Mouse (Mus musculus) stomach, embryonic 14.5 days (tissue): ENCODE measurements around the gene Fam129a. TPM values are rescaled to one million over a fixed set of nuclear protein-coding genes. Genes with fewer than 3 reads are reported as not detected.

Experiments used
- ATAC-seq: fragments of 200-750 bp; cut with Nextera tagmentation; 2 replicates; pipeline ENCODE4 v1.8.0; 2017; ENCODE audit warnings: low read depth, moderate TSS enrichment; ENCODE audit not compliant: insufficient number of reproducible peaks, insufficient read depth, low FRiP score
- H3K27ac ChIP-seq: fragments of 300-500 bp; sonication (generic); 2 replicates; pipeline ENCODE4 v1.5.1; 2014; ENCODE audit warnings: mild to moderate bottlenecking, low read length, moderate library complexity, mixed read lengths
- H3K27me3 ChIP-seq: fragments of 300-500 bp; sonication (generic); 2 replicates; pipeline ENCODE4 v1.6.1; 2014; ENCODE audit warnings: low read length, control low read depth, mixed read lengths; ENCODE audit not compliant: control insufficient read depth, insufficient read depth
- H3K36me3 ChIP-seq: fragments of 300-500 bp; sonication (generic); 2 replicates; pipeline ENCODE4 v1.6.1; 2014; ENCODE audit warnings: mild to moderate bottlenecking, control low read depth, low read length, moderate library complexity, mixed read lengths; ENCODE audit not compliant: control insufficient read depth, insufficient read depth
- H3K4me1 ChIP-seq: fragments of 300-500 bp; sonication (generic); 2 replicates; pipeline ENCODE4 v1.6.1; 2014; ENCODE audit warnings: low read length, control low read depth, mixed read lengths; ENCODE audit not compliant: control insufficient read depth, insufficient read depth
- H3K4me2 ChIP-seq: fragments of 300-500 bp; sonication (generic); replicated peaks from 2 replicates; pipeline ENCODE4 v1.6.1; 2014; ENCODE audit warnings: low read depth, low read length, control low read depth
- H3K4me3 ChIP-seq: fragments of 300-500 bp; sonication (generic); 2 replicates; pipeline ENCODE4 v1.5.1; 2014; ENCODE audit warnings: low read depth, low read length, control low read depth
- H3K9ac ChIP-seq: fragments of 300-500 bp; sonication (generic); replicated peaks from 2 replicates; pipeline ENCODE4 v1.6.1; 2014; ENCODE audit warnings: low read depth, mild to moderate bottlenecking, control low read depth, low read length, moderate library complexity, mixed read lengths
- H3K9me3 ChIP-seq: fragments of 300-500 bp; sonication (generic); 2 replicates; pipeline ENCODE4 v1.6.1; 2016; ENCODE audit warnings: low read depth, low read length, control low read depth; ENCODE audit not compliant: control insufficient read depth
- WGBS: fragments of 180-500 bp; shearing (Covaris S2); extraction: QIAGEN DNeasy Blood & Tissue Kit; methylation state at CpG from one replicate; pipeline ENCODE4 v1.1.7; 2014; 5-methylcytosine and 5-hydroxymethylcytosine counted together
- polyA plus RNA-seq: library from polyadenylated mRNA; unstranded; fragments of >200 nt; fragmentation: Nextera tagmentation; extraction: Ambion mirVana; gene quantifications from 2 replicates; pipeline ENCODE4 v1.2.1, GENCODE M21; 2014

Fam129a gene
- polyA plus RNA-seq, 1 experiment from 2014 or later = 9.0 TPM

DNA sequence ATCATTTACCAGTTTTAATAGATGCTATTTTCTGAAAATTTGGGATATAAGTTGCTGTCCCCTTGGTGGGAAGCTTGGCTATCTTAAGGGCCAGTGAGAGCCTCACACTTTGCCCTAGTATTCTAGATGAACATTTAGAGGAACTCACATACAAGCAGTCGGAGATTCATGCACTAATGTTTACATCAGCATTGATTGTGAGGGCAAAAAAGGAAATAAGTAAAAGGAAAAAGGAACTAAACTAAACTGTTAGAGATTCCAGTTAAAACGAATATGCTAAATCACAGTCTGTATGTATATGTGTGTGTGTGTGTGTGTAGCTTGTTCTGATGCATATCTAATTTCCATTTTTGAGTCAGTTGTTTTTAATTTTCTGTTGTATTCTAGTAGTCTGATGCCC is 54.7 kb downstream of the Fam129a start:
- no peak for ATAC-seq
- peaks cover 18% of the 10 kb centered on the region; the same call in 1 of the 2 replicates for H3K4me1 ChIP-seq
- H3K36me3 ChIP-seq = no peaks in the 10 kb centered on the region
- H3K9me3 ChIP-seq = no peaks in the 10 kb centered on the region
- 60% methylated on average over 2 of the region's 2 CpGs for WGBS
- no peak overlapping the region for H3K4me2 ChIP-seq
- no peak overlapping the region for H3K9ac ChIP-seq
- H3K27me3 ChIP-seq = no peaks in the 10 kb centered on the region
- H3K4me3 ChIP-seq = no peak overlapping the region
- no peak overlapping the region for H3K27ac ChIP-seq

DNA sequence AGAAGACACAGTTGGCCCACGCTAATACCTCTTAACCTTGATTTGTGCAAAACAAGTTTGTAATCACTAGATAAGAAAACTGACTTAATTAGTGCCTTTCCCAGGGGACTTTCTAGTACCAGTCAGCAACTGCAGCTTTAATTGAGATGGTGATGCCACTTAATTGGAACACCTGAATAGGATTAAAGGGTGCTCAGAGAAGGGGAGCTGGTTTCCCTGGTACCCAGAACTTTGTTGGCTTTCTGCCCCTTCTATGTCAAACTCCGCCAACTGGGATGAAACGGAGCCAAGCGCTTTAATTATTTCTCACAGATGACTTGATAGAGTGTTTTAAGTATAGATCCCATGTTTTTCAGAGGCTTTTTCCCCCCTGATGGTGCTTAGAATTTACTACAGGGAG is 55.6 kb downstream of the Fam129a start:
- Histone ChIP-seq H3K4me1 (peaks cover 20% of the 10 kb centered on the region; the same call in 1 of the 2 replicates), H3K4me3 (no peak overlapping the region), H3K27me3 (no peaks in the 10 kb centered on the region), H3K9ac (no peak overlapping the region), H3K36me3 (no peaks in the 10 kb centered on the region), H3K9me3 (no peaks in the 10 kb centered on the region), H3K27ac (no peak overlapping the region), H3K4me2 (no peak overlapping the region)
- WGBS = 79% methylated on average over 4 of the region's 4 CpGs
- no peak for ATAC-seq

DNA sequence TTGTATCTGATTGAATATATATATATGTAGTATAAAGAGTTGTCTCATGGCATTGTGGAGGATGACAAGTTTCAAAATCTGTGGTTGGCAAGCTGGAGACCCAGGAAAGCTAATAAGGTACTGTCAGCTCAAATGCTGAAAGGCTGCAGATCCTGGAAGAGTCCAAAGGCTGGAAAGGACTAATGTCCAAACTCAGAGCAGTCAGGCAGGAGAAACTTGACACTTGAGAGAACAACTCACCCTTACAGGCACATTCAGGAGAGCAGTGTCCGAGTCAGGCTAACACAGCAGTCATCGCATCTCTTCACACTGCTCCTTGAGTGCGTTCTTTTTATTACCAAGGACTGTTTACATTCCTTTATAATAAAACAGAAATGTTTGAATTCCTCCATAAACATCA is 56.2 kb downstream of the Fam129a start:
- H3K9ac ChIP-seq = no peak overlapping the region
- no peak overlapping the region for H3K27ac ChIP-seq
- H3K36me3 ChIP-seq = no peaks in the 10 kb centered on the region
- H3K9me3 ChIP-seq = no peaks in the 10 kb centered on the region
- no peak for ATAC-seq
- H3K4me1 ChIP-seq = peaks cover 23% of the 10 kb centered on the region; the same call in 1 of the 2 replicates
- WGBS = 27% methylated on average over 3 of the region's 3 CpGs
- H3K27me3 ChIP-seq = no peaks in the 10 kb centered on the region
- H3K4me2 ChIP-seq = no peak overlapping the region
- no peak overlapping the region for H3K4me3 ChIP-seq

DNA sequence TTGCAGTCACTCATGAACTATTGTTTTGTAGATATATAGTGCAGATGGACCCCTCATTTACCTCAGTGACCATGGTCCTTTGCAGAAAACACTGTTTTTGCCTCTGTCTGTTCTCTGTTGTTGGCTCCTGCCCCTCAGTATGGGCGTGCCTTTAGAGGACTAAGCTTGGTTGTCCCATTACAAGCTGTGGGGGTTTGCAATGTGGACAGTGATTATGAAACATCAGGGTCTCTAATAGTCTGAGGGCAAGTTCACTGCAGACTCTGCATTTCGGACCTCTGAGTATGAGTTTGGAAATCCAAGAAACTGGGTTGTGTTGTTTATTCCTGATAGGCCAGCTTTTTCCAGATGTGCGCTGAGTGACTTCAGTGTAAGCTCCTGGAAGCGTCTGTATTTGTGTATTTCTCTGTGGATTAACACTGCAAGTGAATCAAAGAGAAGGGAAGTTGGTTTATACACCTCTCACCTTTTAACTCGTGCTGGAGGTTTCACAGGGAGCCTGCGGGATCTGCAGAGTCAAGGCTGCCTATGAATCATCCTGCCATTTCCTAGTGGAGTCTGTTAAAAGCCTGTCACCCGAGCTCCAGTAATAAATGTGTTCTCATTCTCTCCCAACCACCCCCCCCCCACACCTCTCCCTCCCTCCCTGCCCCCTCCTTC is 58.7 kb downstream of the Fam129a start:
- H3K27ac ChIP-seq = peak overlapping the region; percentile 67; the same call in 1 of the 2 replicates
- no peak overlapping the region for H3K4me3 ChIP-seq
- ATAC-seq = no peak; the same call in 1 of the 2 replicates

DNA sequence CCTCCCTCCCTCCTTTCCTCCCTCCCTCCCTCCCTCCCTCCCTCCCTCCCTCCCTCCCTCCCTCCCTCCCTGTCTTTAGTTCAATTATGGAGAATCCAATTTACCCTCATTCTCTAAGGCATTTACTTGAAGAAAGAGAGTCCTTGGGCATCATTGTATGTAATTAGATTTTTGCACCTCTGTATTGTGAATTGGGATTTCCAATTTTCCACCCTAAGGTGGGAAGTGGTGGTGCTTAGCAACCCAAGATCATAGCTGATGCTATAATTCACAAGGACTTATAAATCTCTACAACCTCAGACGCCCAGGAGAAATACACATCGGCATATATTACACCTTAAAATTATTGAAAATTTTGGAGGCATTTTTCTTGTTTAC is 59.3 kb downstream of the Fam129a start:
- WGBS = 54% methylated on average over 2 of the region's 2 CpGs
- H3K9me3 ChIP-seq = no peaks in the 10 kb centered on the region
- no peak overlapping the region for H3K9ac ChIP-seq
- H3K4me3 ChIP-seq = no peak overlapping the region
- H3K36me3 ChIP-seq = no peaks in the 10 kb centered on the region
- H3K27ac ChIP-seq = no peak overlapping the region
- ATAC-seq = no peak
- H3K4me2 ChIP-seq = no peak overlapping the region
- peaks cover 23% of the 10 kb centered on the region; the same call in 1 of the 2 replicates for H3K4me1 ChIP-seq
- no peaks in the 10 kb centered on the region for H3K27me3 ChIP-seq

More for the DNA sequence above, 58.7 kb downstream of the Fam129a start:
- Histone ChIP-seq H3K27me3 (no peaks in the 10 kb centered on the region), H3K4me2 (no peak overlapping the region), H3K9me3 (no peaks in the 10 kb centered on the region), H3K36me3 (no peaks in the 10 kb centered on the region), H3K4me1 (peaks cover 23% of the 10 kb centered on the region; the same call in 1 of the 2 replicates), H3K9ac (no peak overlapping the region)
- WGBS = 14% methylated on average over 7 of the region's 7 CpGs

DNA sequence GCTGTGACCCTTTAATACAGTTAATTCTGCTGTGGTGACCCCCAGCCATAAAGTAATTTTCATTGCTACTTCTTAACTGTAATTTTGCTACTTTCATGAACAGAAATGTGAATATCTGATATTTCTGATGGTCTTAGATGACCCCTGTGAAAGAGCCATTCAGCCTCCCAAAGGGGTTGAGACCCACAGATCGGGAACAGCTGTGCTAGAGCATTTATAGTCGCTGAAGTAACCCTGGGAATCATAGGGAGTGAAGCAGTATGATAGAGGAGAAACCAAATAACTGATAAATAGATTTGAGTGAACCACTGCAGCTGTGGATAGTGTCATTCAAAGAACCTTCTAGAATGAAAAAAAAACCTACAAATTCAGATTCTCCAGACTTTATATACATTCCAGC is 60.1 kb downstream of the Fam129a start:
- no peaks in the 10 kb centered on the region for H3K36me3 ChIP-seq
- 13% methylated on average over 2 of the region's 2 CpGs for WGBS
- H3K9ac ChIP-seq = no peak overlapping the region
- no peaks in the 10 kb centered on the region for H3K9me3 ChIP-seq
- ATAC-seq = no peak
- H3K4me2 ChIP-seq = no peak overlapping the region
- H3K4me3 ChIP-seq = no peak overlapping the region
- peak overlapping the region; percentile 12; the same call in 1 of the 2 replicates for H3K27ac ChIP-seq
- H3K27me3 ChIP-seq = no peaks in the 10 kb centered on the region
- peaks cover 20% of the 10 kb centered on the region; the same call in 1 of the 2 replicates for H3K4me1 ChIP-seq

DNA sequence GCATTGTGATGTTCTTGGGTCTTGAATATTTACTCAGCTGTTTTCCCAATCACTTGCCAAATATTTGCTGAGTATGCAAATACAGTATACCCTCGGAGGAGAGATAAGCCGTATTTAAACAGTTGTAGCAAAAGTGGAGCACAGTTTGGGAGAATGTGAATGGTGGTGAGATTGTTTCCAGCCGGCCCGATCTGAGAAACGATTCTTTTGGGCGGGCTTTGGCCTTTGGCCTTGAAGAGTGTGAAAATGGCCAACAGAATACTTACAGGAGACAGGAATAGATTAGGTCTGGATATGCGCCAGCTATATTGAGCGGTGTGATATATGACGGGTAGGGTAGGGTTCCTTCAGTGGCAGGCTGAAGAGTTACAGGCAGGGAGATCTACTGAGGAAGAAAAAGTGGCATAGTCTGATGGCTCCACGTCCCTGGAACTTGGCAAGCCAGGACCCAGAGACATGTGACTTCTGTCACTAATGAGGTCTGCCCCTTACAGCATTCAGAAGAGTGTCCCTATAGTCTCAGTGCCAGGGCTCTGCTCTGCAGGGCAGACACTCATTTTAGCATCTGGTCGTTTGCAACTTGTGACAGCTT is 60.8 kb downstream of the Fam129a start:
- H3K27me3 ChIP-seq = no peaks in the 10 kb centered on the region
- ATAC-seq = peak; percentile 89
- WGBS = 10% methylated on average over 11 of the region's 11 CpGs
- H3K9ac ChIP-seq = no peak overlapping the region
- no peak overlapping the region for H3K4me2 ChIP-seq
- no peaks in the 10 kb centered on the region for H3K9me3 ChIP-seq
- H3K4me3 ChIP-seq = no peak overlapping the region
- H3K4me1 ChIP-seq = peaks cover 18% of the 10 kb centered on the region; the same call in 1 of the 2 replicates
- no peaks in the 10 kb centered on the region for H3K36me3 ChIP-seq
- peak overlapping the region; percentile 4; the same call in 1 of the 2 replicates for H3K27ac ChIP-seq

DNA sequence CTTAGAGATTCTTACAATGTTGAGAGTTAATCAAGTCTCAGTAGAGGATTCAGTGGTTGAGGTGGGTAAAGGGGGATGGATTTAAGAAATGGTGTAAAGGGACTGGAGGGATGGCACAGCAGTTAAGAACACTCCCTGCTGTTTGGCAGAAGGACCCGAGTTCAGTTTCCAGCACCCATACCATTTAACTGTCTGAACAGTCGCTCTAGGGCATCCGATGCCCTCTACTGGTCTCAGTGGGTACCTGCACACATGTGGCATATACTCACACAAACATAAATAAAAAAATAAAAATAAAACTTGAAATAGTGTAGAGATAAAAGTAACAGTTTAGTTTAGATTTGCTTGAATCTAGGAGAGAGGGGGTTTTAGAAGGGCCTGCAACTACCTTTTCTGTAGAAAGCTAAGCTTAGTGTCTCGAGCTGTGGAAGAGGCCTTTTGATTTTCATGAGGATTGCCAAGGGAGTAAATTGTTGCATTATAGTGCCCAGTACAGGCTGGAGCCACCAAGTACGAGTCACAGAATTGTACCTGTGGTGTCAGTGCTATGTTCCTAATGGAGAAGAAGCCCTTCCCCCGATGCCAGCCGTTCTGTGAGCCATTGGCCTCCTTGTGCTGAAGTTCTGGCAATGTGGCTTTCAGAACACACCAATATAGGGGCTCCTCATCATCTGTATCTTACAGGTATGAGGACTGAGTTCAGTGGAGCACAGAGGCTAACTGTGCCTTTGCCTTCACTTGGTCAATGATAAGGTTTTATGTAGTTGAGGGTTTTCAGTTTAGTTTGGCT is 61.8 kb downstream of the Fam129a start:
- 91% methylated on average over 7 of the region's 7 CpGs for WGBS
- Histone ChIP-seq H3K4me2 (no peak overlapping the region), H3K27me3 (no peaks in the 10 kb centered on the region), H3K9me3 (no peaks in the 10 kb centered on the region), H3K4me3 (no peak overlapping the region), H3K9ac (no peak overlapping the region), H3K36me3 (no peaks in the 10 kb centered on the region), H3K27ac (peak overlapping the region; percentile 4; the same call in 1 of the 2 replicates), H3K4me1 (peaks cover 14% of the 10 kb centered on the region; the same call in 1 of the 2 replicates)
- no peak for ATAC-seq
